Mouse (Mus musculus): Measurements from ENCODE around the gene Tsen34. TPM values are rescaled to one million over a fixed set of nuclear protein-coding genes. Genes with fewer than 3 reads are reported as not detected.
A peak's percentile ranks its signal among the peaks of the same experiment; 100 is the strongest.
"Not testable (repeated sequence)": the region's sequence is repeated elsewhere in the genome, so short reads cannot be mapped to it uniquely, and the experiment has no call there.

Gene Tsen34
- polyA plus RNA-seq, 1 experiment from 2014 or later = 270 TPM

GRCm38 (mm10) chr7:3707027-3707426 is 14.4 kb downstream of the Tsen34 start:
- H3K9me3 ChIP-seq = no peaks in the 10 kb centered on the region

GRCm38 (mm10) chr7:3707568-3708413 is 15.1 kb downstream of the Tsen34 start:
- Histone ChIP-seq H3K4me3 (no peak overlapping the region), H3K27me3 (no peaks in the 10 kb centered on the region), H3K4me2 (no peak overlapping the region), H3K36me3 (peaks cover 15% of the 10 kb centered on the region), H3K4me1 (peaks cover 13% of the 10 kb centered on the region), H3K9me3 (no peaks in the 10 kb centered on the region), H3K27ac (no peak overlapping the region; the same call in 1 of the 2 replicates), H3K9ac (no peak overlapping the region)
- WGBS = 33% methylated on average over 7 of the region's 7 CpGs
- ATAC-seq (ENCODE audit: insufficient number of reproducible peaks, low FRiP score, low TSS enrichment, low read depth) = no peak

More at GRCm38 (mm10) chr7:3707027-3707426, 14.4 kb downstream of the Tsen34 start:
- Histone ChIP-seq H3K4me3 (0 out of 2 replicates have a peak overlapping the region, but pooled peaks have one; percentile 65), H3K36me3 (peaks cover 15% of the 10 kb centered on the region), H3K27me3 (no peaks in the 10 kb centered on the region), H3K27ac (0 out of 2 replicates have a peak overlapping the region, but pooled peaks have one; percentile 43), H3K4me1 (peaks cover 13% of the 10 kb centered on the region), H3K9ac (no peak overlapping the region), H3K4me2 (no peak overlapping the region)
- 59% methylated on average over 4 of the region's 4 CpGs for WGBS
- no peak for ATAC-seq (ENCODE audit: insufficient number of reproducible peaks, low FRiP score, low TSS enrichment, low read depth)

GRCm38 (mm10) chr7:3708447-3708980 is 15.9 kb downstream of the Tsen34 start:
- H3K4me1 ChIP-seq = peaks cover 13% of the 10 kb centered on the region
- not testable (repeated sequence) for H3K9ac ChIP-seq; H3K27ac ChIP-seq; H3K4me3 ChIP-seq; H3K4me2 ChIP-seq; H3K9me3 ChIP-seq; H3K27me3 ChIP-seq; ATAC-seq (ENCODE audit: insufficient number of reproducible peaks, low FRiP score, low TSS enrichment, low read depth)
- 35% methylated on average over 5 of the region's 5 CpGs for WGBS
- peaks cover 15% of the 10 kb centered on the region for H3K36me3 ChIP-seq

- 82% methylated on average over 1 of the region's 1 CpGs for WGBS
- Histone ChIP-seq H3K4me2 (no peak overlapping the region), H3K27me3 (no peaks in the 10 kb centered on the region), H3K4me1 (peaks cover 13% of the 10 kb centered on the region), H3K4me3 (no peak overlapping the region), H3K9me3 (no peaks in the 10 kb centered on the region), H3K27ac (no peak overlapping the region), H3K9ac (no peak overlapping the region), H3K36me3 (peaks cover 15% of the 10 kb centered on the region)
- ATAC-seq (ENCODE audit: insufficient number of reproducible peaks, low FRiP score, low TSS enrichment, low read depth) = no peak
These were observed 16.3 kb downstream of the Tsen34 start for GRCm38 (mm10) chr7:3709000-3709399.

GRCm38 (mm10) chr7:3712264-3712942 is 19.7 kb downstream of the Tsen34 start:
- 32% methylated on average over 5 of the region's 5 CpGs for WGBS
- Histone ChIP-seq H3K4me1 (no peaks in the 10 kb centered on the region), H3K27ac (no peak overlapping the region), H3K27me3 (no peaks in the 10 kb centered on the region), H3K36me3 (no peaks in the 10 kb centered on the region), H3K4me2 (no peak overlapping the region), H3K9me3 (no peaks in the 10 kb centered on the region), H3K9ac (peak overlapping the region; percentile 20; the same call in 1 of the 2 replicates), H3K4me3 (no peak overlapping the region)
- no peak for ATAC-seq (ENCODE audit: insufficient number of reproducible peaks, low FRiP score, low TSS enrichment, low read depth)

- Histone ChIP-seq H3K4me3 (no peak overlapping the region), H3K4me1 (no peaks in the 10 kb centered on the region), H3K27ac (no peak overlapping the region), H3K4me2 (no peak overlapping the region), H3K9me3 (no peaks in the 10 kb centered on the region), H3K27me3 (no peaks in the 10 kb centered on the region), H3K36me3 (no peaks in the 10 kb centered on the region), H3K9ac (no peak overlapping the region)
- 19% methylated on average over 1 of the region's 1 CpGs for WGBS
- ATAC-seq (ENCODE audit: insufficient number of reproducible peaks, low FRiP score, low TSS enrichment, low read depth) = no peak
These were observed 22.6 kb downstream of the Tsen34 start for GRCm38 (mm10) chr7:3715249-3715648.

GRCm38 (mm10) chr7:3720268-3720667 is 27.6 kb downstream of the Tsen34 start, which contains the start of gene Pirb:
Gene Pirb (minus strand): TSS chr7:3720391.
- H3K4me2 ChIP-seq; H3K36me3 ChIP-seq; H3K27me3 ChIP-seq; H3K27ac ChIP-seq; H3K9ac ChIP-seq; H3K4me3 ChIP-seq; ATAC-seq (ENCODE audit: insufficient number of reproducible peaks, low FRiP score, low TSS enrichment, low read depth); H3K9me3 ChIP-seq; H3K4me1 ChIP-seq: not testable (repeated sequence)
- 38% methylated on average over 1 of the region's 3 CpGs for WGBS

GRCm38 (mm10) chr7:3725459-3725858 is 32.8 kb downstream of the Tsen34 start:
- ATAC-seq (ENCODE audit: insufficient number of reproducible peaks, low FRiP score, low TSS enrichment, low read depth); H3K9ac ChIP-seq; H3K36me3 ChIP-seq; H3K4me1 ChIP-seq; H3K4me2 ChIP-seq; H3K27ac ChIP-seq; H3K9me3 ChIP-seq; H3K4me3 ChIP-seq; H3K27me3 ChIP-seq: not testable (repeated sequence)

GRCm38 (mm10) chr7:3732675-3733074 is 40.0 kb downstream of the Tsen34 start:
- H3K9ac ChIP-seq; ATAC-seq (ENCODE audit: insufficient number of reproducible peaks, low FRiP score, low TSS enrichment, low read depth); H3K9me3 ChIP-seq; H3K4me3 ChIP-seq; H3K27me3 ChIP-seq; H3K36me3 ChIP-seq; H3K4me2 ChIP-seq; H3K4me1 ChIP-seq; H3K27ac ChIP-seq: not testable (repeated sequence)
- no CpG with 5 or more reads among the region's 1 CpGs for WGBS

Small RNA genes lying within 50 kb of the gene (microRNA-seq; reads per million reads assigned to microRNA genes)
- gene Mir3572 = 3.7 reads per million, percentile 11 among the genes with 10 or more reads in this experiment

Other genes with a start within 250 kb of the Tsen34 start
- gene Tarm1, start 190.2 kb upstream of the Tsen34 start, polyA plus RNA-seq (2015; fragmentation: Nextera tagmentation; extraction: Ambion mirVana) = 0.77 and 0.95 TPM in 2 replicates
- 0.29 and 0.87 TPM in 2 replicates for gene Oscar, start 76.7 kb upstream of the Tsen34 start, polyA plus RNA-seq (2015; fragmentation: Nextera tagmentation; extraction: Ambion mirVana)
- gene Ndufa3, start 75.5 kb upstream of the Tsen34 start, polyA plus RNA-seq (2015; fragmentation: Nextera tagmentation; extraction: Ambion mirVana) = 425 and 461 TPM in 2 replicates
- gene Tfpt, start 62.9 kb upstream of the Tsen34 start, polyA plus RNA-seq (2015; fragmentation: Nextera tagmentation; extraction: Ambion mirVana) = 23.2 and 24.6 TPM in 2 replicates
- gene Prpf31, start 62.9 kb upstream of the Tsen34 start, polyA plus RNA-seq (2015; fragmentation: Nextera tagmentation; extraction: Ambion mirVana) = 88.3 and 94.0 TPM in 2 replicates
- 48.3 and 53.3 TPM in 2 replicates for gene Cnot3, start 47.6 kb upstream of the Tsen34 start, polyA plus RNA-seq (2015; fragmentation: Nextera tagmentation; extraction: Ambion mirVana)
- 20.3 and 21.8 TPM in 2 replicates for gene Leng1, start 27.0 kb upstream of the Tsen34 start, polyA plus RNA-seq (2015; fragmentation: Nextera tagmentation; extraction: Ambion mirVana)
- gene Tmc4, start 15.3 kb upstream of the Tsen34 start, polyA plus RNA-seq (2015; fragmentation: Nextera tagmentation; extraction: Ambion mirVana) = 5.0 and 7.0 TPM in 2 replicates
- 59.7 and 63.6 TPM in 2 replicates for gene Mboat7, start 660 bp downstream of the Tsen34 start, polyA plus RNA-seq (2015; fragmentation: Nextera tagmentation; extraction: Ambion mirVana)
- 1,336 and 1,506 TPM in 2 replicates for gene Rps9, start 11.1 kb downstream of the Tsen34 start, polyA plus RNA-seq (2015; fragmentation: Nextera tagmentation; extraction: Ambion mirVana)
- 0.96 and 2.4 TPM in 2 replicates for gene Pirb, start 27.5 kb downstream of the Tsen34 start, polyA plus RNA-seq (2015; fragmentation: Nextera tagmentation; extraction: Ambion mirVana)
- not detected in 2 replicates for gene Gm15448, start 132.8 kb downstream of the Tsen34 start, polyA plus RNA-seq (2015; fragmentation: Nextera tagmentation; extraction: Ambion mirVana)
- gene Pira2, start 152.2 kb downstream of the Tsen34 start, polyA plus RNA-seq (2015; fragmentation: Nextera tagmentation; extraction: Ambion mirVana) = 0.47 and 0.77 TPM in 2 replicates
- 0.09 and 0.45 TPM in 2 replicates for gene Gm14548, start 205.3 kb downstream of the Tsen34 start, polyA plus RNA-seq (2015; fragmentation: Nextera tagmentation; extraction: Ambion mirVana)
- 0.26 and 0.37 TPM in 2 replicates for gene Lilra6, start 222.6 kb downstream of the Tsen34 start, polyA plus RNA-seq (2015; fragmentation: Nextera tagmentation; extraction: Ambion mirVana)